Mouse (Mus musculus) megakaryocyte, embryonic 14.5 days (primary cell): ENCODE measurements at regions not wholly inside any gene's neighbourhood (a gene's known extent, or its start where the extent isn't known, plus 50 kb on each side); places are given as distances from the start of the nearest gene placed in this dataset.

Source experiments
- FLI1 ChIP-seq: IDR thresholded peaks from 2 replicates; pipeline ENCODE4 v1.6.1; 2012; ENCODE audit warnings: low read length, inconsistent platforms, mixed read lengths
- GATA1 ChIP-seq: IDR thresholded peaks from 3 replicates; pipeline ENCODE4 v1.6.1; 2012; ENCODE audit warnings: mixed read lengths, low read length, inconsistent platforms, borderline replicate concordance

DNA sequence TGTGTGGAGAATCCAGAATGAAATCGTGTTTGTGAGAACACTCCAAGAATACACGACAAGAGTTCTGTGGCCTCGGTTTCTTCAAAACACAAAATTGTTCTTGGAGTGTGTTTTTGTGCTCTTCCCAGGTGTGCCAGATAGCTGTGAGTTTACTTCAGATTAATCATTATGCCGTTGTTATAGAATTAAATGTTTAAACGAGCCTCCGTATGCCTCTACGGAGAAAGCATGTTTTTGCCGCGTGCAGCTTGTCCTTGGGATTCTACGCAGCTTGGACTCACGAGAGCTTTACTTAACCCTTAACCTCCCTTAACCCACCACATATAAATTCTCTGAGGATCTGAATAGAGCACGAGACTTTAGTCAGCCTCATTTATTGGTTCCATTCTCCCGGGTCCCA lies 455.7 kb upstream of the Kazn start:
- TF ChIP-seq GATA1 (no peak), FLI1 (no peak)
